Mouse (Mus musculus) Muller cell, postnatal 12 days (primary cell): ENCODE results near the gene Etv3.
"Not testable (repeated sequence)": the region's sequence is repeated elsewhere in the genome, so short reads cannot be mapped to it uniquely, and the experiment has no call there.

ENCODE experiments used
- DNase-seq: peaks from one replicate; pipeline ENCODE4 v3.0.0-alpha.2; 2015; ENCODE audit errors: inconsistent ontology term

Gene Etv3

DNA sequence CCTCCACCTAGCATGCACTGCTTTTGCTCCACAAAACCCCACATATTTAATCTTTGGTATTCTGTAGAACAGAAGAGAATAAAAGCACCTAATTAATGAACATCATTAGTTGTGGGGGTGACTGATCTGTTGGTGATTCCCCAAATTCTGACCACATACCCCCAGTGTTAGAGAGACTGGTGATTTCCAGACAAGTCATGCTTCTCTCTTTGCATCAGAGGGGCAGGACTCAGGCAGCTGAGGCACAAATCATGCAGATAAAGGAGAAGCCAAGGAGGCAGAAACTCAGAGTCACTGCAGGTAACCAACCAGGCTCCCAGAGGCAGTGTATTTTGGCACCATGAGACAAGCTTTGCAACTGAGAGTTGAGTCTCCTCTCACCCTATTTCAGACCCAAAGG, 6.8 kb upstream of the Etv3 start:
- DNase-seq: no peak

DNA sequence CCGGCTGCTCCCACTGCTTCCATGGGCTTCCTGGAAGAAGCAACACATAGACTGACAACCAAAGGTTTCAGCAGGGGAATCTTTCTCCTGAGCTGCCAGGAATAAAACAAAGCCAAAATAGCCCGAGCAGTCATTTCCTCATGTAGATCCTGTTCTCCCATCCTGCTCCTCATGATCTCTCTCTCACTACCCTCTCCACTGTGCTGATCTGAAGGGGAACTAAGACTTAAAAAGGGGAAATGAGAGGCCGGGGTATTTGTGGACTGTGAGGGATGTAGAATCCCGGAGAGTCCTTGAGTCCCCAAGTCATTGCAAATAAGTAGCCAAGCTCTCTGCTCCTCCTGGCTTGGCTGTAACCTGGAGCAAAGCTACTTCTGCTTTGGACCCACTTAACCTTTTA, 4.1 kb upstream of the Etv3 start:
- no peak for DNase-seq

DNA sequence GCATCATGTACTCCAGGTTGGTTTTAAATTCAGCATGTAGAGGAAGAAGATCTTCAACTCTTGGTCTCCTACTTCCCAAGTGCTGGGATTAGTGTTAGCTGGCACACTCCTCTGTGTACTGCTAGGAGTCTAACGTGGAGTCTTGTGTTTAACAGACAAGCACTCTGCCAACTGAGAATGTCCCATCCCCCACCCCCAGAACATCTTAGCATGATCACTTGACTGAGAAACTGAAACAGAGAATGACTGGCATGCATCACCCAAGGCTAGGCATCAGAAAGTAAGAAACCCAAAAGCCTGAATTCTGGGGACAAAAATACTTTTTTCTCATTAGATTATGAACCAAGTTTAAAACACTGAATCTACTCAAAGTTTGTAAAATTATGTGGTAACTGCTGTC, 3.4 kb upstream of the Etv3 start:
- no peak for DNase-seq

DNA sequence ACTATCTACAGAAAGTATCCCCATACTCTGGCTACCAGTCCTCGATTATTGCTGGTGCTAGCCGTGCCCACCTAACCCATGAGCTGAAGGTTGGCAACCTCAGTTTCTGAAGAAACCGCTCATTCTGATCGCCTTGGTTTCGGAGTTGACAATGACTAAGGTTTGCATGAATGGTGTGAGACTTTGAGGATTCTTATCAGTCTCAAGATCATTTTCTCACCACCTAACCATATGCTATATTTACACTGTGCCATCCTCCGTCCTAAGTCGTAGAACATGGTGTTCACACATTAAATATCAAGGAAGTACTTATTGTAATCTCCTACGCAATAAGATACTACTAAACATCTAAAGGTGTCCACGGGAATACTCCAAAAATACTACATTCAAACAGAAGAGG, 1.5 kb upstream of the Etv3 start:
- DNase-seq: no peak

DNA sequence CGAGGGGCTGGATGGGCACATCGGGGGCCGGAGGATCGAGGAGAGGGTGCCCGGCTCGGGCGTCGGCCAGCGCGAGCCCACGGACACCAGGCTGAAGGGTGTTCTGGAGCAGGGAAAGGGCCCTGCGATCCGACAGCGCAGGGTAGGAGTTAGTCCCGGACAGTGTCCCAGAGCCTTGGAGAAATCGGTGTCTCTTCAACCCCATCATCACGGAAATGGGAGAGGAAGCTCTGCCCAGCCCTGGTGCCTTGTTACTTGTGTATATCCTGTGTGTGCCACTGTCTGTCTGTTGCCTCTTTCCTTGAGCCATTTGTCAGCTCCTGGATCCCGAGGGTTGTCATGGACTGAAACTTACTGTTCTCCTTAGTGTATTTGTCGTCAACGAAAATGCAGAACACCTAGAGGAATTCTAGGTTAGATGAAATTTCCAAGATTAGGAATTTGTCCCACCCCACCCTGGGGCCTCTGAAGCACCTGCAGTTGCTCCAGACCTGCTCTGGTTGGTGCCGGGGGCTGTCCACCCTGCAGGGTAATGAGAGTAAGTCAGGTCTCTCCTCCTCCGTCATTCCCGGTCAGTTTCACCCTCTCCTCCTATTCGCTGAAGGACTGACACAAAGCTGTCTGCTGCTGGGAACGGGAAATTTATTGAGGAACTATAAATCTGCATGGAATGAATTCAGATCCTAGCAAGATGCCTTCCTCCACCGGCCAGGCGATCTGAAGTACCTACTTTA, 797 bp downstream of the Etv3 start:
- DNase-seq: peak; percentile 60

DNA sequence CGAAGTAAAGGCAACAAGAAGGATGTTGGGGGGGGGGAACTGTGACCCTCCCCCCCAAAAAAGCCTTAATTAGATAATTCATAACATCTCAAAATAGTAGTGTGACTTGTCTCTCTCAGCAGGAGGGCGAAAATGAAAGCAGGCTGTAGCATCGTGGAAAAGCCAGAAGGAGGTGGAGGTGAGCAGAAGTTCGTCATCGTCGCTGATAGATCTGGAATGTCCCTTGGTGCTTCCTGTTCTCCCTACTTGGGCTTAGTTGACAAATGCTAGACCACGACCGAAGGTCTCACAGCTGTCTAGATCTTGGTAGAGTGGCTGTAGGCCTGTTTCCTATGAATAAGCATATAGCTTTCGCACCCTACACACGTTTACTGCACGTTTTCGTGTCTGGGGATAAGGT, 1.9 kb downstream of the Etv3 start:
- DNase-seq: no peak

DNA sequence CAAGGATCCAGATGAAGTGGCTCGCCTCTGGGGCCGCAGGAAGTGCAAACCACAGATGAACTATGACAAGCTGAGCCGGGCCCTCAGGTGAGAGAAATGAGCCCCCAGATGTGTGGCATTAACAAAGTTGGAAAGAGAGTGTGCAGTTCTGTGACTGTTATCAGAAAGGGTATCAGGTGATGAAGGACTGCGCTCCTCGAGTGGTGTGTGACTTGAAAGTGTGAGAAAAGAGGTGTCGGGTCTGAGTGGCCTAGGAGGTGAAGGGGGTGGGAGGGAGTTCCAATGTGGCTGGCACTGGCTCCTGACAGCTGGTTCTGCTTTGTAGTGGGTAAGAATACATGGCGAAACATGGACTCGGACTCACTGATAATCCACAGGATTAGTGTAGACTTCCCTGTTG, 2.8 kb downstream of the Etv3 start:
- no peak for DNase-seq

DNA sequence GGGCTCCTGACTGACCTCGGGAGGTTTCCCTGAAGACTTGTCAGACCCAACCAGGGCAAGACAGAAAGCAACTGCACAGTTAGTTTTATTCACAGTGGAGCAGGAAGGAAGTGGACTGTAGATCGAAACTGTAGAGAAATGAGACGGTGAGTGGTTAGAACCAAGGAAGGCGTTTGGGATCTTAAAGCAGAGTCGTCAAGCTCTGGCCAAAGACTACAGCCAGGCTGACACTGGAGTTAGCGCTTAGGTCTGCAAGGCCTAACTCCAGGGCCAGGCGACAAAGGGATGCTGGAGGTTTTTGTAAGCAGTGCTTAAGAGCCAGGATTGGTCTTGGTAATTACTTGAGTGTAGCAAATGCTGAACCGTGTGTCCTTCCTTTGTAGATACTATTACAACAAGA, 3.6 kb downstream of the Etv3 start:
- DNase-seq: no peak

DNA sequence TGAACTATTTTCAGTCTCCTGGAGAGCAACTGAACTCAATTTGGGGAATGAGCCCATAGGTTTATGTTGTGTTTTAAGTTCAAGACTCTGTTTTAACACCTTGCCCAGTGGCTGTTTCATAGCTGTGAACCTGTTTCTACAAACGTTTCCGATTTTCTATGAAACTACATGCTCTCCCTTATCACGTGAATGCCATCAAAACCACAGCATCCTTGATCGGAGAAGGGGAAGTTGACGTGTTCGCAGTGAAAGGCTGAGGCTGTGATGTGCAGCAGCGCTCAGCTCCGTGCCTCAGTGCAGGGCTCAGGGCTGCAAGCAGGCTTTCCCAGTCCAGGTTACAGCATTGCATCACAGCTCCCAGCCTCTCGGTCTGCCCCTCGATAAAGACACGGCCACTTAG, 4.4 kb downstream of the Etv3 start:
- DNase-seq: no peak

DNA sequence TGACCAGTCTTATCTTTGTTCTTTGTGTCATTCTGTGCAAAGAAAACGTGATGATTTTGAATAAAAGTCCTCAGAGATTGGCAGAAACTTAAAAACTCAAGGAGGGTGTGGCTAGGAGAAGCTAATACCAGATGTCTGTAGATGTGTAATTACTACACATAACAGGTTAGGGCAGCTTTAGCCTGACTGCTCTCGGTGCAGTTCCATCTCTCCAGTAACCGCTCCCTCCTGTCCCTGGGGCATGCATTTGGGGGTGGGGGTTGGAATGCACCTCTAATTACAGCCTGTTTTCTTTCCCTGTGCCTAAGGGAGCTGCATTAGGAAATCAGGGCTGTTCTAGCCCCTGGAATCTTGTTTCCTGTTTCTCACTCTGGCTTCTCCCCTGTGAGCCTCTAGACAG, 5.0 kb downstream of the Etv3 start:
- no peak for DNase-seq

DNA sequence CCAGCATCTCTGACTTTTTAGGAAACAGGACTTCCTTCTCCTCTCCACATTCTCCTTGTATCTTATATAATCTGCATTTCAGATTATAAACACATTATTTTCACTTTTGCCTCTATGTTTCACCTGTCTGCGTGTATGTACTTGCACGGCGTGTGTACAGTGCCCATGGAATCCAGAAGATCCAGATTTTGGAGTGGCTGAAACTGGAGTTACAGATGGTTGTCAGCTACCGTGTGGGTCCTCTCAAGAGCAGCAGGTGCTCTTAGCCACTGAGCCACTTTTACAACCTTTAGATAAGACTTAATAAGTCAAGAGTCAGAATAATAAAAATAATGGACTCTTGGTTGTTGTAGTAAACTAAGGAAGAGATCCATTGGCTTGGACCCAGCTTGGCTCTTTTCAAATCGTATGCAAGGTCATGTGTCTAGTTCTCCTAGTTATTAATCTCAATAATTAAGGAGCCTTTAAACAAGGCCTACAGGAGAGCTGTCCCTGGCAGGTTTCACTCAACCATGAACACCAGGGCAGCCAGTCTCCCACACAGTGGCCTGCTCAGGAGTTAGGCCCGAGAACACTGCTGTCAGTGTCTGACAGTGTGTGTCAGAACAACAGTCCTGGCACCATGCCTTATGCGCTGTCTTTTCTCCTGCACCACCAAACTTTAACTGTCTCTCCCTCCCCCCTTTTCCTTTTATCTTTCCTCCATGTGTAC, 8.6 kb downstream of the Etv3 start:
- no peak for DNase-seq

DNA sequence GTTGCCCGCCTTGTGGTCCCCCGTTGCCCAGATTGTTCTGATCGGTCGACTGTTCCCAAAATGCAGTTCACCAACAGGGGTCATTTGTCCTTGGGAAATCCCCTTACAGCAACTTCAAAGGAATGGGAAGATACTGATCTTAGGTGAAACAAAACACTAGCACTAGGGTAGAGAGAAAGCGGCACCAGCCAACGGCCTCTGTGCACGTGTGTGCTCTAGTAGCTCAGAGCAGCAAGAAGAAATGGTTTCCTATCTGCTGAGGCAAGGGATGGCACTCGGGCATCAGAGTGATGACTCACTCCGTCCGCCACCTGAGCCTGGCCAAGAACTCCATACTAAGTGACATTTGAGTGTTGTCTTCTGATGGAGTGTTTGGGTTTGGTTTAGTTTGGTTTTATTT, 12.8 kb downstream of the Etv3 start:
- no peak for DNase-seq

DNA sequence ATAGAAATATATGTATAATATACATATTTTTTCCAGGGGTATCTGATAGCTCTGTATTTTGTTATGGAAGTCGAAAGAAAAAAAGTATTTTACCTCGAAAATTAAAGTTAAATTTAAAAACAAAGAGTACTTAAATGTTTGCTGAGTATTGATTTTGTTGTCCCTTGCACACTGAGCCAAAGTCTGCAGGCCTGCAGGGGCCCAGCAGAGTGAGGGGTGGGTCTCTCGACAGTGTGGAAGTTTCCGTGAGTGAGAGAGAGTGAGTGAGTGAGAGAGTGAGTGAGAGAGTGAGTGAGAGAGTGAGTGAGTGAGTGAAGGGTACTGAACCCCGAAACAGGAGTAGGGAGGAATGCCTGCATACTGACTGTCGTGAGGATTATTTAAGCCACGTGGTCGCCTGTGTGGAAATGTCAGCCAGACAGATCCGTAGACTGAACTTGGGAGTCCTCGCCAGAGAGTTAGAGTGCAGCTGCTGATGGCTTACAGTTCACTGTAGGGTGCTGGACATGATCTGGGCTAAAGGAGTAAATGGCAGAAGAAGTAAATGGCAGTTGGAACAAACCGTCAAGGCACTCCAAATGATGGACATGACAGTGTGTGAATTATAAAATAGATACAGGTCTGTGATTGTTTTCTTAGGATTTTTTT, 14.9 kb downstream of the Etv3 start:
- DNase-seq: no peak

DNA sequence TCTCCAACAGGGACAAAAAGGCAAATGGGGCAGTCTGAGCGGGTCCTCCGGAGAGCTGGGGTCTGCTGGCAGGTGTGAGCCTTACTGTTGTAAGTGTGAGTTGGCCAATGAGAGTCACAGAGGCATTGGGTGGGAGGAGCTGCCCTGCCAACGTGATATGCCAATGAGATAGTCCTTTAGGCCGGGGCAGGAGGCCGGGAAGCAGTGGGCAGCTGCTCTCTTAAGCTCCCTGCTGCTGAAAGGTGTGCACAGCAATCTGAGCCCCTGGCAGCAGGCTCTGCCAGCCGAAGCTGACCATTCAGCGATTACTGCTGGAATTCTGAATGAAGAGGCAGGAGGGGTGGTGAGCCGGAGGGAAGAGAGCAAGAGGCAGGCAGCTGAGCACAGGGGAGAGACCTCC, 15.5 kb downstream of the Etv3 start:
- no peak for DNase-seq

DNA sequence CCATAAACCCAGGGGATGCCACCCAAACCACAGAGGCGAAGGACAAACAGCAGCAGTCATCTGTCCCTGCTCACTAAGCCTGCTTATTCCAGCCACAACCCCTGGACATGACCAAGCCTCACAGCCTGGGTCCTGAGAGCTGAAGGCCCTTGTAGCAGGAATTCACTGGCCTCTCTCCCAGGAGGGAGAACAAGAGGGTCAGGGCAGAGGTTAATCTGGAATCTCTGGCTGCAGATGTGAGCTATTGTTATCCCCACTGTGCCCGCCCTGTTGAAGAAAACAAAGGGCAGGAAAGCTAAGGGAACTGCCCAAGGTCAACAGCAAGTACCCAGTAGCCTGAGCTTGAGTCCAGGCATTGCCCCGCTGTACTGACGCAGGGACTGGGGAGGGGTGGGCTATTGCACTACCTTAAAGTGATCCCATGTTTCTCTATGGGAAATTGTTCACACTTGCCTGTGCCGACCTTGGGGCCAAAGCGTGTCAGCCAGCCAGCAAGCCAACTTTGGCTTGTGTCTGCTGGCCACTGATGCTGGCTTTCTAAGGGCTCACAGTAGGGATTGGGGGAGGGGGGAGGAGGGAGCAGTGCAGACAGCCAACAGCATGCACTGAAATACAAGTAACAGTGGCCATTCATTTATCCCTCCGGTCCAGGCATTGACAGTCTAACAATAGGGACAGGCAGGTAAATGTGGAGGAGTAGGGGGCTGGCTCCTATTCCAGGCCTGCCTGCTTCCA, 17.4 kb downstream of the Etv3 start:
- DNase-seq: peak; percentile 72

DNA sequence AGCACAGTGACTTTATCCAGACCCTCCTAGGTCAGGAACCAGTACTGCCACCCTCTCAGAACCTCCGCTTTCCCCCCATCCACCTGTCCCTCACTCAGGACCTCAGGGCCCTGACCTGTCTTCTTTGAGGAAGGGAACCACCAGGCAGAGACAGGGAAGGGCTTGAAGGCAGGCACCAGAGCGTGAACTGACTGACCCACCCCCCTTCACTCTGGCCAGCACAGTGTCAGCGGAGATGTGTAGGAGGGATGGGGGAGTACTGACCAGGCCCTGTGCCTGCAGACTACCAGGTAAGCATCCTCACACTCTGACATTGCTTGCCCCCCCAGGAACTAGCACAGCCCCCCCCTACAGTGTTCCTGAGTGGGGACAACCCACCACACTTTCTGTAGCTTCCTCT, 20.3 kb downstream of the Etv3 start:
- no peak for DNase-seq

DNA sequence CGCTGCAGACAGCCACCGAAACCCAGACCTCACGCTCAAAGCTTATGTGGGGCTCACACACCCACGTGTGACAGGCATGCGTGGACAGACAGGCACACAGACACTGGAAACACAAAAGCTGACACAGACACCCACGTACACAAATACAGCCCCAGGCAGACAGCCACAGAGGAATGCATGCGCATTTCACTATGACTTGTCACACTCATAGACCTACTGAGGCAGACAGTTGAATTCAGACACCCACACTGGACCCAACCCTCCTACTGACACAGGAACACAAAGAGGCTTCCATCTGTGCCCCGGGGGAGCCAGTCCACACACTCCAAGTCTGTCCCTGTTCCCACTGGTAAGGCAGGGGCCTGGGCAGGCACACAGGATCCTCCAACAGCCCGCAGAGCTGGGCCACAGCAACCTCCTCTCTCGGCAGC, 21.1 kb downstream of the Etv3 start:
- DNase-seq: peak; percentile 85

DNA sequence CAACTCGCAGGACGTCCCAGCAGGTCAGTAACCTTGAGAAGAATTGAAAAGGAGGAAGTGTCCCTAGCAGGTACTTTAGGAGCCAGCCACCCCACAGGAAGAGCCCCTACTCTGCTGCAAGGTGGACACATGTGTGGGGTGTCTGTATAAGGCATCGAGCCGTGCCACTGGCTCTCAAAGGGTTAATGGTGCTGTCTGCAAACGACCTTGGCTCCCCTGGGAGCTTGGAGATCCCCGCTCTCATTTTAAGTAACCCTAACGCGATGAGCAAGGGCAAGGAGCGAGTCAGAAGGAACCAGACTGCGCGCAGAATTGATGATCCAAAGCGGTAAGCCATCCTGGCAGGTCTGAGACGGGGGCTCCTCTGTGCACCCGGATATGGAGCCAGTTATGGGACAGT, 24.7 kb downstream of the Etv3 start:
- no peak for DNase-seq

DNA sequence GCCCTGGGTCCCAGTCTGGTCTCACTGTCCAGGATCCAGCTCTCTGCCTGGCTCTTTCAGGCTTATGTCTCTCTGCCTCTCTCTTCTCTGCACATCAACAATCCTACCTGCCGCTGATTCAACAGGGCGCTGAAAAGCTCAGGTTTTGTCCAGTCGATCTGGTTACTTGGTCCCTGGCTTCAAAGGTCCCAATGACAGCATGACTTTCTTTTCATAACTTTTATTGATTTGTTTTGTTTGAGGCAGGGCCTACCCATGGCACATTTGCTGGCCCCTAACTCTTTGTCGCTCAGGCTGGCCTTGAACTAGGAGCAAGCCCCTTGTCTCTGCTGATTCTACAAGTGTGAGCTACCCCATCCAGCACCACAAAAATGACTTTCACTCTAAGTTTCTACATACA, 27.1 kb downstream of the Etv3 start:
- no peak for DNase-seq

DNA sequence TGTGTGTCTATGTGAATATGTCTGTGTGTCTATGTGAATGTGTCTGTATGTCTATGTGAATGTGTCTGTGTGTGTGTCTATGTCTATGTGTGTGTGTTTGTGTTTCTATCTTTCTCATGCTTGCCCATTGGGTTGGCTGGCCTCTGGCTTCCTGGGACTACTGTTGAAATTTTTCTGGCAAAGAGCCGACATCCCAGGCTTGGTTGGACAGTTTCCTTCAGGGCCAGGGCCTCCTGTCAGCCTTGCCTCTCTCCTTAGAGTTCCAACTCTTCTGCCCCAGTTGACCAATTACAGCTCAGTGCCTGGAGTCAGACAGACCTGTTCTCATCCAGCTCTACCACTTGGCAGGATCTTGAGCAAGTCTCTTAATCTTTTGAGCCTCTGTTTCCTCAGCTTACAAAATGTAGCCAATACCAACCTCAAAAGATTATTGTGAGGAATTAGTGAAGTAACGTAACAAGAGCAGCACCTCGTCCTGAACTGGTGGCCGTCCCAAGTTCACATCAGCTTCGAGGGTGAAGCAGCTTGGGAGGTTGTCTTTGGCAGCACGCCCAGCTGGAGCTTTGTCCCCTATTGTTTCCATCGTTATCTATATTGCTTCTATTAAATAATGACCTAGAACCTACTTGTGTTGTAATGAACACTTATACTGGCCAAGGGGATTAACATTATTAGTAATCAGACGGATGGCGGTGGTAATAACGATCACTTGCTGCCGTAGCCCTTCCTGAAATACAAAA, 28.2 kb downstream of the Etv3 start:
- peak; percentile 16 for DNase-seq

DNA sequence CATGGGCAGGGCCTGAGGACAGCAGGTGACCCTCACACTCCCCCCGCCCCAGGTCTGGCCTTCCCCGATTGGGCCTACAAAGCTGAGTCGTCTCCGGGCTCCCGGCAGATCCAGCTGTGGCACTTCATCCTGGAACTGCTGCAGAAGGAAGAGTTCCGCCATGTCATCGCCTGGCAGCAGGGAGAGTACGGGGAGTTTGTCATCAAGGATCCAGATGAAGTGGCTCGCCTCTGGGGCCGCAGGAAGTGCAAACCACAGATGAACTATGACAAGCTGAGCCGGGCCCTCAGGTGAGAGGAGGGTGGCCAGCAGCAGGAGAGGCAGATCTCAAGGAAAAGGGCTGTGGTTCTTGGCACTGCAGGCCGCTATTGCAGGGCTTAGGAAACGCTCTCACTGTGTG, 29.7 kb downstream of the Etv3 start:
- DNase-seq: not testable (repeated sequence)

DNA sequence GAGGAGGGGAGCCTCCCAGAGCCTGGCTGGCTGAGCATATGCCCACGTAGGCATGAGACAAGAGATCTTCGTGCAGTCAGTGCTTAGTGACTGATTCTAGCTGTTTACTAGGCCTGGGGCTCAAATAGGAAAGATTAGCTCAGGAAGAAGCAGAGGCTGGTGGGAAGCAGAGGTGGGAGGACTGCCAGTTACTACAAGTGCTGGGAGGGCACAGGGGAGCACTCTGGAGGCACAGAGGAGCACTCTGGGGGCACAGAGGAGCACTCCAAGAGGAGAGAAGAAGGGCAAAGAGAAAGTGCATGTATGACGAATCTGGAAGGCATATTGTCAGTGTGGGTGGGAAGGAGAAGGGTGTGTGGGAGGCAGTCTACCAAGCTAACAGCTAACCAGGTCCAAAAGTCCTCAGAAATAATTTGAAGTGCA, 30.9 kb downstream of the Etv3 start:
- no peak for DNase-seq
